Mouse (Mus musculus): ENCODE measurements around the gene Olfr706. TPM values are rescaled to one million over a fixed set of nuclear protein-coding genes. Genes with fewer than 3 reads are reported as not detected.
"Not testable (repeated sequence)": the region's sequence is repeated elsewhere in the genome, so short reads cannot be mapped to it uniquely, and the experiment has no call there.

Olfr706 gene
- polyA plus RNA-seq (2015; fragmentation: Nextera tagmentation; extraction: Ambion mirVana) = not detected in 2 replicates

DNA sequence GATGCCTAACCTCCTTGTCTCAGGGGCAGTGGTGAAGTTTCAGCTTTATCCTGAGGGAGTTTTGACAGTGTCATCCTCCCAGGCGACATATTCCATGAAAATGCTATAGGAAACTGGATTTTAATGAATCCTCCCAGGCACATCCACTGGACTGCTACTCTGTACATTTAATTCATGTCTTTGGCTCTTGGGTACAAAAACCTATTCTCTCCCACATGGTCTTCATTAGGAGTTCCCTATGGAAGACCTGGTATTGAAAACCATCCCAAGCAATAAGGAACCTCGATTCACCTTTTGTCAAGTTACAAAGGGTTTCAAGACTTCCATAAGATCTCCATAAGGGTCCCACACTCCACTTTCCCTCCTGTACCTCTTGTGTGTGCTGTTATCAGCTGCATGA, at the start of gene Olfr706:
TSS of gene Olfr706 (minus strand) at position 101 of the 400 bp plus-strand sequence.
- H3K9me3 ChIP-seq (ENCODE audit: low read length) = no peaks in the 10 kb centered on the region
- H3K27me3 ChIP-seq (ENCODE audit: insufficient read depth, low read length) = no peaks in the 10 kb centered on the region
- WGBS (ENCODE audit: insufficient replicate concordance) = 68% methylated on average over 2 of the region's 2 CpGs
- ATAC-seq (no peak), DNase-seq (no peak)
- no peaks in the 10 kb centered on the region for H3K36me3 ChIP-seq (replicated peaks; ENCODE audit: insufficient read depth, low read length)
- H3K4me3 ChIP-seq (ENCODE audit: low read depth, low read length) = no peak within 1 kb of the TSS
- no peak within 1 kb of the TSS for H3K4me2 ChIP-seq (ENCODE audit: low read depth, low read length)
- H3K4me1 ChIP-seq (ENCODE audit: insufficient read depth) = no peaks in the 10 kb centered on the region
- H3K27ac ChIP-seq (ENCODE audit: low read depth) = no peak within 1 kb of the TSS
- no peak within 1 kb of the TSS for H3K9ac ChIP-seq (replicated peaks)
- TF ChIP-seq EP300 (IDR thresholded peaks at IDR 0.05; ENCODE audit: low read depth) (no peak), CTCF (IDR thresholded peaks at IDR 0.05; ENCODE audit: low read depth) (no peak)

DNA sequence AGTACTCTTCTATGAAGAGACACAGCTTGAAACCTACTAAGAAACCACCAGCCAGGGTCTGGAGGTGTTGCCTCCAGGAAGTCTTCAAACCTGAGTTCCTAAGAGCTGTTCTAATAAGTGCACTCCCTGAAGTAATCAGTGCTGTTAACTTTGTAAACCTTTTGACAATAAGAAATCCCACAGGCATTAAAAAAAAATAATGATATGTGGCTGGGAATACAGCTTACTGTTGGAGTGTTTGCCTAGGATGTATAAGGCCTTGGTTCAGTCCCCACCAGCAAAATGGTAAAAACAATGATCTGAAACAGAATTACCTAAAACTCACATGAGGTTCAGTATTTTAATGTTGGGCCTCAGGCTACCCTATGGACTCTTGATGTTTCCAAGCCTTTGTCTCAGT, 44.2 kb upstream of the Olfr706 start, which contains the start of gene Olfr709-ps1:
TSS of gene Olfr709-ps1 (minus strand) at position 101 of the 400 bp plus-strand sequence.
- ATAC-seq (no peak), DNase-seq (no peak)
- Histone ChIP-seq H3K4me2 (ENCODE audit: low read depth, low read length) (no peak within 1 kb of the TSS), H3K36me3 (replicated peaks; ENCODE audit: insufficient read depth, low read length) (no peaks in the 10 kb centered on the region), H3K4me1 (ENCODE audit: insufficient read depth) (no peaks in the 10 kb centered on the region), H3K9ac (replicated peaks) (no peak within 1 kb of the TSS), H3K9me3 (ENCODE audit: low read length) (no peaks in the 10 kb centered on the region), H3K27ac (ENCODE audit: low read depth) (no peak within 1 kb of the TSS), H3K27me3 (ENCODE audit: insufficient read depth, low read length) (no peaks in the 10 kb centered on the region), H3K4me3 (ENCODE audit: low read depth, low read length) (no peak within 1 kb of the TSS)
- TF ChIP-seq EP300 (IDR thresholded peaks at IDR 0.05; ENCODE audit: low read depth) (no peak), CTCF (IDR thresholded peaks at IDR 0.05; ENCODE audit: low read depth) (no peak)

DNA sequence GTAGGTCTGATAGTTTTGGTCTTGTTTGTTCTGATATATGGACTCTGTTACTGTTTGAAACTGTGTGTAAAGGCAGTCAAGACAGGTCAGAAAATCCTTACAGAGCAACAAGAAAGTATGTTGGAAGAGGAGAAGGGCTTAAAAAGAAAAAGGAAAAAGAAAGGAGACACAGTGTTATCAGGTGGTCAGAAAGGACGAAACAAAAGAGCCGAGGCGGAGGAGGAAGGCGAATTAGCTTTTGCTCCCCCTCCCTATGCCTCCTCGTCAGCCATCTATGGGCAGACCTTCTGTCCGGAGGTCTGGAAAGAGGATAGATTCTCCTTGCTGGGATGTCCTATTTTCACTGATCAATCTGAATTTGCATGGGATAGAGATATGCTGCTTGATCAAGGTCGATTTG, 33.0 kb upstream of the Olfr706 start:
- H3K4me2 ChIP-seq (ENCODE audit: low read depth, low read length); H3K4me1 ChIP-seq (ENCODE audit: insufficient read depth); H3K27me3 ChIP-seq (ENCODE audit: insufficient read depth, low read length); H3K9ac ChIP-seq (replicated peaks); DNase-seq; H3K36me3 ChIP-seq (replicated peaks; ENCODE audit: insufficient read depth, low read length); ATAC-seq; H3K27ac ChIP-seq (ENCODE audit: low read depth); H3K9me3 ChIP-seq (ENCODE audit: low read length); H3K4me3 ChIP-seq (ENCODE audit: low read depth, low read length): not testable (repeated sequence)
- 71% methylated on average over 7 of the region's 7 CpGs for WGBS (ENCODE audit: insufficient replicate concordance)

DNA sequence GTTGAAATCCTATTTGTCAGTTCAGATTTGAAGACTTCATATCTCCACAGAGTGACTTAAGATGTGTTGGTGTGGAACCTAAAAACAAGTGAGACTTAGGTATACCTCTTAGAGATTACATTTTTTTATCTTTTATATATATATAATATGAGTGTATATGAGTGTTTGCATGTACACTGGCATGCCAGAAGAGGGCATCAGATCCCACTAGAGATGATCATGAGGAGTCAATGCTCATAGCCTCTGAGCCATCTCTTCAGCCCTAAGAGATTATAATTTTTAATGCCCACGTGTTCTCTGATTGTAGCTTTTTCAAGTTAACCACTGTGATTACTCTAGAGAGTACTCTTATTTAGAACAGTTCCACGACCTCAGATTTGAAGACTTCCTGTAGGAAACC, 19.7 kb upstream of the Olfr706 start, which contains the start of gene Olfr1532-ps1:
TSS of gene Olfr1532-ps1 (plus strand) at position 326 of the 400 bp plus-strand sequence.
- ATAC-seq = no peak
- H3K27ac ChIP-seq (ENCODE audit: low read depth) = no peak within 1 kb of the TSS
- H3K9ac ChIP-seq (replicated peaks) = no peak within 1 kb of the TSS
- no peaks in the 10 kb centered on the region for H3K27me3 ChIP-seq (ENCODE audit: insufficient read depth, low read length)
- no peak for DNase-seq
- H3K4me2 ChIP-seq (ENCODE audit: low read depth, low read length) = no peak within 1 kb of the TSS
- H3K4me1 ChIP-seq (ENCODE audit: insufficient read depth) = no peaks in the 10 kb centered on the region
- H3K36me3 ChIP-seq (replicated peaks; ENCODE audit: insufficient read depth, low read length) = no peaks in the 10 kb centered on the region
- 50% methylated on average over 2 of the region's 2 CpGs for WGBS (ENCODE audit: insufficient replicate concordance)
- no peak within 1 kb of the TSS for H3K4me3 ChIP-seq (ENCODE audit: low read depth, low read length)
- TF ChIP-seq EP300 (IDR thresholded peaks at IDR 0.05; ENCODE audit: low read depth) = no peak
- TF ChIP-seq CTCF (IDR thresholded peaks at IDR 0.05; ENCODE audit: low read depth) = no peak
- H3K9me3 ChIP-seq (ENCODE audit: low read length) = no peaks in the 10 kb centered on the region

DNA sequence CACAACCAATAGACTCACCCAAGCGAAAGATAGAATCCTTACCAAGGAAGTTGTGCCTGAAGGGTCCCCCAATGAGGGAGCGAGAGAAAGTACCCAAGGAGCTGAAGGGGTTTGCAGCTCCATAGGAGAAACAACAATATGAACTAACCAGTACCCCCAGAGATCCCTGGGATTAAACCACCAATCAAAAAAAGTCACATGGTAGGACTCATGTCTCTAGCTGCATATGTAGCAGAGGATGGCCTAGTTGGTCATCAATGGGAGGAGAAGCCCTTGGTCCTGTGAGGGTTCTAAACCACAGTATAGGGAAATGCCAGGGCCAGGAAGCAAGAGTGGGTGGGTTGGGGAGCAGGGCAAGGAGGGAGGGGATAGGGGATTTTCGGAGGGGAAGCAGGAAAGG, 13.2 kb upstream of the Olfr706 start, which contains the start of gene Olfr707:
TSS of gene Olfr707 (minus strand) at position 101 of the 400 bp plus-strand sequence.
- not testable (repeated sequence) for H3K27ac ChIP-seq (ENCODE audit: low read depth); H3K4me3 ChIP-seq (ENCODE audit: low read depth, low read length); H3K4me2 ChIP-seq (ENCODE audit: low read depth, low read length); H3K36me3 ChIP-seq (replicated peaks; ENCODE audit: insufficient read depth, low read length); H3K9me3 ChIP-seq (ENCODE audit: low read length); DNase-seq; ATAC-seq; H3K27me3 ChIP-seq (ENCODE audit: insufficient read depth, low read length); H3K4me1 ChIP-seq (ENCODE audit: insufficient read depth); H3K9ac ChIP-seq (replicated peaks)
- WGBS (ENCODE audit: insufficient replicate concordance) = 77% methylated on average over 3 of the region's 3 CpGs

DNA sequence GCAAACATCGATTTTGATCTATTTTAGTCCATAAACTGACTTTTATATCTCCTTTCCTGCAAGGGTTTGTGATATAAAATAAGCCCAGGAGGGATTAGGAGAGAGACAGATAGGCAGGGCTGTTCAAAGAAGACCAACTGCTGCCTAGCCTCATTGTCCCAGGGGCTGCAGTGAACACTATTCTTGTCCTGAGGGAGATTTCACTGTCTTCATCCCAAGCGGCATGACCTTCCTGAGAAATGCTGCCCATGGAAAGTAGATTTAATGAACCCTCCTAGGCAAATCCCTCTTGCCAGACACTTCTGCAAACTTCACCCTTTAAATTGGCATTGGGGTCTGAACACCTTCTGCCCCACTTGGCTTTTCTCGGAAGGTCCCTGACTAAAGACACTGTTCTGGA, 11.2 kb downstream of the Olfr706 start, which contains the start of gene Olfr705:
TSS of gene Olfr705 (minus strand) at position 101 of the 400 bp plus-strand sequence.
- no peaks in the 10 kb centered on the region for H3K27me3 ChIP-seq (ENCODE audit: insufficient read depth, low read length)
- no peak for TF ChIP-seq CTCF (IDR thresholded peaks at IDR 0.05; ENCODE audit: low read depth)
- TF ChIP-seq EP300 (IDR thresholded peaks at IDR 0.05; ENCODE audit: low read depth) = no peak

DNA sequence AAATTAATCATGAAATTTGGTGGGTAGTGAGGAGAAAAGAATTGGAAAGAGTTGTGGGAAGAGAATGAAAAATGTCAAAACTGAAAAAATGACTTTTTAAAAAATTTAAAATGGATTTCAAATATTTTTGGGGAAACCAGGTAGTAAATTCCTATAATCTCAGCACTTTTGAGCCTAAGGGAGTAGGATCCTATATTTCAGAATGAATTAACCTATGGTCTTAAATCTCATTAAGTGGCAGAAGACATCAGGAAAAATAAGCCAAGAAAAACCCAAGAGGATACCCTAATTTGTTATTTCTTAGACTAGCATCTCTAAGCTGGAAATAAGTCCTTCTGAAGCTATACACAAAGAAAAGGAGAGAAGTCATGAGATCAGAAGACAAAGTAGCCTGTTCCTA, 25.1 kb downstream of the Olfr706 start, which contains the start of gene Olfr704:
TSS of gene Olfr704 (plus strand) at position 301 of the 400 bp plus-strand sequence.
- H3K4me3 ChIP-seq (ENCODE audit: low read depth, low read length) = no peak within 1 kb of the TSS
- no peak for TF ChIP-seq CTCF (IDR thresholded peaks at IDR 0.05; ENCODE audit: low read depth)
- no peak for TF ChIP-seq EP300 (IDR thresholded peaks at IDR 0.05; ENCODE audit: low read depth)

More for the DNA sequence above, 11.2 kb downstream of the Olfr706 start, which contains the start of gene Olfr705:
- Histone ChIP-seq H3K4me2 (ENCODE audit: low read depth, low read length) (no peak within 1 kb of the TSS), H3K9me3 (ENCODE audit: low read length) (no peaks in the 10 kb centered on the region), H3K4me3 (ENCODE audit: low read depth, low read length) (no peak within 1 kb of the TSS), H3K4me1 (ENCODE audit: insufficient read depth) (no peaks in the 10 kb centered on the region), H3K27ac (ENCODE audit: low read depth) (no peak within 1 kb of the TSS), H3K36me3 (replicated peaks; ENCODE audit: insufficient read depth, low read length) (no peaks in the 10 kb centered on the region), H3K9ac (replicated peaks) (no peak within 1 kb of the TSS)
- DNase-seq (no peak), ATAC-seq (no peak)
- 66% methylated on average over 3 of the region's 3 CpGs for WGBS (ENCODE audit: insufficient replicate concordance)

More for the DNA sequence above, 25.1 kb downstream of the Olfr706 start, which contains the start of gene Olfr704:
- no peak for DNase-seq
- Histone ChIP-seq H3K36me3 (replicated peaks; ENCODE audit: insufficient read depth, low read length) (no peaks in the 10 kb centered on the region), H3K4me2 (ENCODE audit: low read depth, low read length) (no peak within 1 kb of the TSS), H3K27ac (ENCODE audit: low read depth) (no peak within 1 kb of the TSS), H3K9me3 (ENCODE audit: low read length) (no peaks in the 10 kb centered on the region), H3K27me3 (ENCODE audit: insufficient read depth, low read length) (no peaks in the 10 kb centered on the region), H3K4me1 (ENCODE audit: insufficient read depth) (no peaks in the 10 kb centered on the region), H3K9ac (replicated peaks) (no peak within 1 kb of the TSS)
- ATAC-seq = no peak
